Mouse (Mus musculus) testis, adult 2 months (tissue): ENCODE measurements around the gene Acsl6.

Experiments
- CTCF ChIP-seq: fragments of 200-500 bp; IDR thresholded peaks from 2 replicates; pipeline ENCODE4 v1.5.1; 2012; ENCODE audit warnings: low read depth, mild to moderate bottlenecking, inconsistent platforms, low read length, moderate library complexity; ENCODE audit not compliant: control insufficient read depth, insufficient read depth, insufficient replicate concordance
- POLR2A ChIP-seq: fragments of 200-500 bp; IDR thresholded peaks from 2 replicates; pipeline ENCODE4 v1.6.1; 2012; ENCODE audit warnings: low read depth, mild to moderate bottlenecking, inconsistent platforms, low read length, moderate library complexity; ENCODE audit not compliant: control insufficient read depth

DNA sequence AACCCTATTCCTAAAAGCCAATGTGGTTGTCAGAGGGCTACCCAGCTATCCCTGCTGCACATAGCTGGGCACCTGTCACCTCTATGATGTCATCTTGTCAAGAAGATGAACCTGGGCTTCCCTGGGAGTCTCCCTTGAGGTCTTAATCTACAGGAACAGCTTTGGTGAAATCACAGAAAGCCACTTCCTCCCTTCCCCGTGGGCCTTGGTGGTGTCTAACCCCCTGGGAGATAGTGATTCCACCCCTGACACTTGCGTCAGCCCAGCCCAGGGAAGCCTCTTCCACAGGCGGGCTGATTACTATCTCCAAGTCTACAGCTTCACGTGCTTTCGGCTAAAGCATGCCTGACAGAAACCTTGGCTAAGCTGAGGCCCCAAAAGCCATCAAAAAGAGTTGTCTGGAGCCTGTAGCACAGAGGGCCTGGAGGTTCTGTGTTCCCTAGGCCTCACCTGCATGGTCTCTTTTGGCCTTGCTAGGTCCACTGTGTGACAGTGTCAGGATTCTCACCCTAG is 32.1 kb upstream of the Acsl6 start:
- TF ChIP-seq POLR2A (no peak), CTCF (no peak)
